Mouse (Mus musculus) neural tube, embryonic 15.5 days (tissue): ENCODE measurements around the gene Nfix. TPM values are rescaled to one million over a fixed set of nuclear protein-coding genes. Genes with fewer than 3 reads are reported as not detected.
A peak's percentile ranks its signal among the peaks of the same experiment; 100 is the strongest.

ENCODE experiments used
- ATAC-seq: fragments of 200-750 bp; cut with Nextera tagmentation; 2 replicates; pipeline ENCODE4 v1.8.0; 2017; ENCODE audit warnings: mild to moderate bottlenecking, moderate TSS enrichment, moderate library complexity; ENCODE audit not compliant: low FRiP score
- H3K27ac ChIP-seq: fragments of 300-500 bp; sonication (generic); replicated peaks from 2 replicates; pipeline ENCODE4 v1.5.1; 2015; ENCODE audit warnings: mild to moderate bottlenecking, inconsistent platforms
- H3K27me3 ChIP-seq: fragments of 300-500 bp; sonication (generic); replicated peaks from 2 replicates; pipeline ENCODE4 v1.6.1; 2015; ENCODE audit warnings: inconsistent platforms
- H3K36me3 ChIP-seq: fragments of 300-500 bp; sonication (generic); 2 replicates; pipeline ENCODE4 v1.6.1; 2015; ENCODE audit warnings: inconsistent platforms
- H3K4me1 ChIP-seq: fragments of 300-500 bp; sonication (generic); 2 replicates; pipeline ENCODE4 v1.6.1; 2015; ENCODE audit warnings: inconsistent platforms
- H3K4me2 ChIP-seq: fragments of 300-500 bp; sonication (generic); 2 replicates; pipeline ENCODE4 v1.6.1; 2015; ENCODE audit warnings: inconsistent platforms, mild to moderate bottlenecking, moderate library complexity
- H3K4me3 ChIP-seq: fragments of 300-500 bp; sonication (generic); replicated peaks from 2 replicates; pipeline ENCODE4 v1.5.1; 2015; ENCODE audit warnings: mild to moderate bottlenecking, inconsistent platforms
- H3K9ac ChIP-seq: fragments of 300-500 bp; sonication (generic); replicated peaks from 2 replicates; pipeline ENCODE4 v1.6.1; 2015; ENCODE audit warnings: mild to moderate bottlenecking, inconsistent platforms
- H3K9me3 ChIP-seq: fragments of 300-500 bp; sonication (generic); replicated peaks from 2 replicates; pipeline ENCODE4 v1.6.1; 2016; ENCODE audit warnings: inconsistent platforms
- WGBS: fragments of 180-500 bp; shearing (Covaris S2); methylation state at CpG from one replicate; pipeline ENCODE4 v1.1.7; 2015; ENCODE audit warnings: mixed read lengths; 5-methylcytosine and 5-hydroxymethylcytosine counted together
- polyA plus RNA-seq: library from polyadenylated mRNA; unstranded; fragments of >200 nt; fragmentation: Nextera tagmentation; extraction: Ambion mirVana; gene quantifications from 2 replicates; pipeline ENCODE4 v1.2.1, GENCODE M21; 2015

The Nfix gene
- polyA plus RNA-seq, 1 experiment from 2014 or later, result 70.5 TPM

DNA sequence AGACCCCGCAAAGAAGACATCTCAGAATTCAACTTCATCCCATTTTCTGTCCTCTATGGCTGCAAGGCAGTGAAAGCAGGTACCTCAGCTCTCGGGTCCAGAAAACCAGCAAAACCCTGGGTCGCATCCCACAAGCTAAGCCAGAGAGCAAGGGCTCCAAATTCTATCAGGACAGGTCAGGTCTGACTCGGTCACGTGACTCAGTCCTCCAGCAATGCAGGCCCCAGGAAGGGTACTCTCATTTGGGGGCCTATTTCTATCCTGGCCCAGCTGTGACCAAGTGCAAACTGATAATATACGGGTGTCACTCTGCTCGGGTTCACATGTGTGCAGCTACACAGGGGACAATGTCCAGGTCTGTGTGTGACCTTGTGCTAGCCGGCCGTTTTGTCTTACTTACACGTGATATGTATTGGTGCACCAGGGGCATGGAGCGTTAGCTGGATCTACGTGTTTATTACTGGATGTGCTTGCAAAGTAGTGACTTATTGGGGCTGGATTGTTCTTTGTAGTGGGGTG lies 7.7 kb downstream of the Nfix start:
- peaks cover 91% of the 10 kb centered on the region for H3K27me3 ChIP-seq

DNA sequence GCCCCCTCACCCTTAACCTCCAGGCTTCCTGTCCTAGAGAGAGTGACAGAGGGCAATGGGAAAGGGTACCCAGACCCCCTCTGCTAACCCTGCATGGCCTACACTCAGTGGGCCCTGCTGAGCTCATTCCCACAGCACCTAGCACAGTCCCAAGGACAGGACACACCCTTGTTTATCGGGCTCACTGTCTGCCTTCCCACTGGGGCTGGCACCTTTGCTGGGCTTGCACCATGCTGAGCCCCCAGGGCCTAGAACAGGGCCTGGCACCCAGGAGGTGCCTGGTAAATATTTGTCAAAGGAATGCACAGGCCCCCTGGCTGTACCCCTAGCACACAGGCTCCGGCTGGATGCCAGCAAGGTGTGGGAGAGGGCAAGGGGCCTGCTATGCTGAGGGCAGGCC lies 9.6 kb downstream of the Nfix start:
- no peak overlapping the region for H3K9ac ChIP-seq
- peaks cover 91% of the 10 kb centered on the region for H3K27me3 ChIP-seq
- 64% methylated on average over 2 of the region's 2 CpGs for WGBS
- H3K36me3 ChIP-seq, result no peaks in the 10 kb centered on the region
- peak overlapping the region; percentile 35 for H3K27ac ChIP-seq
- H3K4me3 ChIP-seq, result no peak overlapping the region
- H3K4me1 ChIP-seq, result peaks cover 87% of the 10 kb centered on the region
- H3K4me2 ChIP-seq, result no peak overlapping the region
- H3K9me3 ChIP-seq, result no peaks in the 10 kb centered on the region
- no peak for ATAC-seq

More for the DNA sequence above, 7.7 kb downstream of the Nfix start:
- Histone ChIP-seq H3K36me3 (no peaks in the 10 kb centered on the region), H3K9me3 (no peaks in the 10 kb centered on the region), H3K4me1 (peaks cover 80% of the 10 kb centered on the region), H3K9ac (no peak overlapping the region), H3K27ac (peak overlapping the region; percentile 86), H3K4me3 (no peak overlapping the region), H3K4me2 (no peak overlapping the region)
- no peak for ATAC-seq
- WGBS, result 77% methylated on average over 12 of the region's 12 CpGs

GRCm38 (mm10) chr8:84789855-84790486 lies 10.2 kb downstream of the Nfix start:
- Histone ChIP-seq H3K36me3 (no peaks in the 10 kb centered on the region), H3K4me3 (no peak overlapping the region), H3K9ac (no peak overlapping the region), H3K27me3 (peaks cover 89% of the 10 kb centered on the region), H3K4me1 (peaks cover 86% of the 10 kb centered on the region), H3K27ac (peak overlapping the region; percentile 54), H3K4me2 (peak overlapping the region; percentile 24; the same call in 1 of the 2 replicates), H3K9me3 (no peaks in the 10 kb centered on the region)
- 65% methylated on average over 9 of the region's 9 CpGs for WGBS
- 0 out of 2 replicates have a peak, but pooled peaks have one; percentile 4 for ATAC-seq

GRCm38 (mm10) chr8:84789345-84789744 lies 10.8 kb downstream of the Nfix start:
- peak overlapping the region; percentile 54 for H3K27ac ChIP-seq
- peak overlapping the region; percentile 24 for H3K4me2 ChIP-seq
- WGBS, result 50% methylated on average over 5 of the region's 5 CpGs
- peaks cover 90% of the 10 kb centered on the region for H3K27me3 ChIP-seq
- no peak overlapping the region for H3K9ac ChIP-seq
- no peak for ATAC-seq
- H3K9me3 ChIP-seq, result no peaks in the 10 kb centered on the region
- no peak overlapping the region for H3K4me3 ChIP-seq
- peaks cover 86% of the 10 kb centered on the region for H3K4me1 ChIP-seq
- no peaks in the 10 kb centered on the region for H3K36me3 ChIP-seq

- Histone ChIP-seq H3K4me2 (peak overlapping the region; percentile 24), H3K9me3 (no peaks in the 10 kb centered on the region), H3K4me1 (peaks cover 88% of the 10 kb centered on the region), H3K27ac (peak overlapping the region; percentile 54), H3K4me3 (no peak overlapping the region), H3K36me3 (no peaks in the 10 kb centered on the region), H3K9ac (no peak overlapping the region), H3K27me3 (peaks cover 90% of the 10 kb centered on the region)
- no peak for ATAC-seq
- 25% methylated on average over 11 of the region's 11 CpGs for WGBS
Observed at GRCm38 (mm10) chr8:84788896-84789295, 11.2 kb downstream of the Nfix start.

DNA sequence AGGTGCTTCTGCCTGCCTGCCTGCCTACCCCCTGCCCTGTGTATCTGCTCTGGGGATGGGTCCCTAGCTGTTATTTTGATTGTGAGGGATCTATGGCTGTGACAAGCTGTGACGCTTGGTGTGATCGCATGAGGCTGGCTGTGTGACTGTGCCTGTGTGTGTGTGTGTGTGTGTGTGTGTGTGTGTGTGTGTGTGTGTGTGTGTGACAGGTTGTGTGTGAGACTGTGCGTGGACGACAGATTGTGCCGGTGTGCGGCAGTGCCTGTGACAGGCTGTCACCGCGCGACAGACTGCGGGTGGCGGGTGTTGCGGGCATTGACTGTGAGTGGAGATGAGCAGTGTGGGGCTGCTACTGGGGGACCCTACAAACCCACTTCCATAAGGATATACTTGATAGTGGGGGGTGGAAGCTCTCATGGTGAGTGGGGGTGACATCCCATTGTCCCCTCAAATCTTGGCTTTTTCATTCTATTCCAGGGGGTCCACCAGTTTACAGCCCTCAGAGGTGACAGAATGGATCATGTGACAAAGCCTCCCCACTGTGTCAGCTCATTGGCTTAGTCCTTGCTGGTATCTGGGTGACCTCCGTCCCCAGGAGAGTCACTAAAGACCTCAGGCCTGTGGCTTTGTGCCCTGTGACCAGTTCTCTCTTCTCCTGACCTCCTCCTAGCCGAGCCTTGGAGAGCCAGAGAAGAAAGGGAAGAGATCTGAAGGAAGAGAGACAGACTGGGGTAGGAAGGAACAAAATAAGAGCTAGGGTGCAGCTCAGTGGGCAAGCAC lies 12.4 kb downstream of the Nfix start:
- no peak for ATAC-seq

DNA sequence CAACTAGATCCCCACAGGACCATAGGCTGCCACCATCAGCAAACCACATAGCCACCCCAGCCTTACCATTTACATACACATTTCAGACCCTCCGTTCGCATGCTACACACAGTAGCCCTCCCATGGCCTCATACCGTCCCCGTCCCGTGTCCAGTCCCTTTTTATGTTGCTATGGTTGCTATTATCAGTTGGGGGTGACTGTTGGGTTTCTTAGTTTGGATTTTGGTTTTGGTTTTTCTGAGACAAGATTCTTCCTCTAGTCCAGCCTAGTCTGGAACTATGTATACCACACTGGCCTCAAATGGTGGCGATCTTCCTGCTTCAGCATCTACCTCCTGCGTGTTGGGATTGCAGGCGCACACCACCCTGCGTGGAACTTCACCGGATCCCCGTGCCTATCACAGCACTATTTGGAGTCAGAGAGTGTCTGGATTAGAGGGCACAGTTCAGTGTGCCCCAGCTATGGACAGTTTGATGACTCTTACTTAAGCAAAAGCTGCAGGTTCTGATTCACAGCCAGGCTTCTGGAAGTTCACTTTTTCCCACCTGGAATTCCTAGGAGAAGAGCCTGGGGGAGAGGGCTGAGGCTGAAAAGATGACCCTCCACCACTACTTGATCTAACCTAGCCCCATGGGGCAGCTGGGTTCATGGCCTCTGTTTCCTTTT lies 13.2 kb downstream of the Nfix start:
- Histone ChIP-seq H3K4me2 (peak overlapping the region; percentile 48; the same call in 1 of the 2 replicates), H3K9ac (no peak overlapping the region), H3K4me3 (no peak overlapping the region), H3K27ac (no peak overlapping the region), H3K27me3 (peaks cover 92% of the 10 kb centered on the region), H3K36me3 (no peaks in the 10 kb centered on the region), H3K4me1 (peaks cover 81% of the 10 kb centered on the region), H3K9me3 (no peaks in the 10 kb centered on the region)
- no peak for ATAC-seq
- WGBS, result 13% methylated on average over 11 of the region's 11 CpGs

More for the DNA sequence above, 12.4 kb downstream of the Nfix start:
- Histone ChIP-seq H3K4me3 (no peak overlapping the region), H3K9me3 (no peaks in the 10 kb centered on the region), H3K4me2 (no peak overlapping the region), H3K9ac (no peak overlapping the region), H3K4me1 (peaks cover 85% of the 10 kb centered on the region), H3K27ac (no peak overlapping the region), H3K36me3 (no peaks in the 10 kb centered on the region), H3K27me3 (peaks cover 91% of the 10 kb centered on the region)
- 23% methylated on average over 14 of the region's 14 CpGs for whole genome bisulfite sequencing

- peaks cover 92% of the 10 kb centered on the region for H3K27me3 ChIP-seq
- H3K9me3 ChIP-seq, result no peaks in the 10 kb centered on the region
- H3K4me1 ChIP-seq, result peaks cover 85% of the 10 kb centered on the region
- H3K9ac ChIP-seq, result 0 out of 2 replicates have a peak overlapping the region, but pooled peaks have one; percentile 10
- 7% methylated on average over 38 of the region's 38 CpGs for WGBS
- H3K27ac ChIP-seq, result peak overlapping the region; percentile 54
- 0 out of 2 replicates have a peak overlapping the region, but pooled peaks have one; percentile 0 for H3K4me3 ChIP-seq
- ATAC-seq, result no peak
- H3K4me2 ChIP-seq, result peak overlapping the region; percentile 48
- H3K36me3 ChIP-seq, result no peaks in the 10 kb centered on the region
Observed at GRCm38 (mm10) chr8:84785756-84786677, 14.1 kb downstream of the Nfix start.

GRCm38 (mm10) chr8:84785506-84785755 lies 14.7 kb downstream of the Nfix start:
- H3K27me3 ChIP-seq, result peaks cover 89% of the 10 kb centered on the region
- no peak for ATAC-seq
- peak overlapping the region; percentile 54; the same call in 1 of the 2 replicates for H3K27ac ChIP-seq
- 16% methylated on average over 11 of the region's 11 CpGs for WGBS
- H3K4me3 ChIP-seq, result no peak overlapping the region
- no peaks in the 10 kb centered on the region for H3K9me3 ChIP-seq
- H3K36me3 ChIP-seq, result no peaks in the 10 kb centered on the region
- H3K4me2 ChIP-seq, result peak overlapping the region; percentile 48; the same call in 1 of the 2 replicates
- H3K4me1 ChIP-seq, result peaks cover 81% of the 10 kb centered on the region
- 0 out of 2 replicates have a peak overlapping the region, but pooled peaks have one; percentile 7 for H3K9ac ChIP-seq

DNA sequence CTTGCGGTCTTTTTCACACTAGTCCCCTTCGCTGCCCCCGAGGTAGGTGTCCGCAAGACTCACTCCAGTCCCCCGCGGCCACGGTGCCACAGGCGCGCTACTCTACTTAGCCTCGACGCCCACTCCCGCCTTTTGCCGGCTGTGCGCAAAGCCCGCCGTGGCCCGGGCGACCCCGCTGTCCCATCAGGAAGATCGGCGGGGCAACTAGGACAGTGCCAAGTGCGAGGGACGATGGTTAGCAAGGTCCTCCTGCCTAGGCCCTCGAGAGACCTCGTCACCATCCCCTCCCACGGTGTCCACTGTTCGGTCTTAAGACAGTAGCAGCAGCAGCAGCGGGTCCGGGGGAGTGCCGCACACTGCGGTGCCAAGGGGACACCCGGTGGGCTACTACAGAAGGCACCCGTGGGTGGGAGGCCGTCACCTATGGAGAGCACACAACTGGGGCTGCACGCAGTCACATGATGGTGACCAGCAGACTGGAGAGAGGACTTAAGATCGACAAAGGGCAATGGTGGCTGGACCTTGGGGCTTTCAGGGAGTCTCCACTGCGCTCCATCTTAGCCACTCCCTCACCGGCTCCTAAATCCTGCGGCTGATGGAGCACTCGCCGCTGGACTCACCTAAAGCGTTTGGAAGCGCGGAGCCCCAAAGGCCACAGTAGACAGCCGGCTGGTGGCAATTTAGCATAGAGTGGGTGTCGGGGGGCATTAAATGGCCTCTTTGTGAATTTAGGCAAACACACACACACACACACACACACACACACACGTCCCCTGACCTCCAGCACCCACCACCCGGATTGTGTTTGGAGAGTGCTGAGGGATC lies 15.3 kb downstream of the Nfix start:
- H3K4me2 ChIP-seq, result peak overlapping the region; percentile 48
- peak overlapping the region; percentile 41; the same call in 1 of the 2 replicates for H3K27ac ChIP-seq
- H3K4me1 ChIP-seq, result peaks cover 79% of the 10 kb centered on the region
- peaks cover 84% of the 10 kb centered on the region for H3K27me3 ChIP-seq
- H3K9ac ChIP-seq, result 0 out of 2 replicates have a peak overlapping the region, but pooled peaks have one; percentile 7
- no peaks in the 10 kb centered on the region for H3K9me3 ChIP-seq
- peak overlapping the region; percentile 20 for H3K4me3 ChIP-seq
- ATAC-seq, result peak; percentile 18; the same call in 1 of the 2 replicates
- H3K36me3 ChIP-seq, result no peaks in the 10 kb centered on the region
- 4% methylated on average over 48 of the region's 48 CpGs for WGBS
